Mouse (Mus musculus): ENCODE results near the gene Wnt3a.

GRCm38 (mm10) chr11:59241841-59242240, 48.7 kb downstream of the Wnt3a start:
- TF ChIP-seq CTCF (IDR thresholded peaks at IDR 0.05; ENCODE audit: insufficient read depth, low read length) (no peak), POLR2A (IDR thresholded peaks at IDR 0.05; ENCODE audit: borderline replicate concordance, extremely low read depth, low read depth, low read length) (no peak)
